Mouse (Mus musculus) brain, adult 2 months (tissue): Measurements from ENCODE around the gene Scgb1b11.
"Not testable (repeated sequence)": the region's sequence is repeated elsewhere in the genome, so short reads cannot be mapped to it uniquely, and the experiment has no call there.

Source experiments
- DNase-seq: peaks from one replicate; pipeline ENCODE4 v3.0.0; 2011; ENCODE audit warnings: low read depth, low spot score

Gene Scgb1b11

GRCm38 (mm10) chr7:32222540-32222939 lies at the start of gene Scgb1b11:
Gene Scgb1b11, plus strand, starts transcription at chr7:32222840.
- not testable (repeated sequence) for DNase-seq

- not testable (repeated sequence) for DNase-seq
These were observed 11.6 kb upstream of the Scgb1b11 start, which contains the start of gene Scgb2b11 for GRCm38 (mm10) chr7:32211045-32211444. Gene Scgb2b11, minus strand, starts transcription at chr7:32211145.
